In genomic region chr4:21070198-21070785, GRCm38 (mm10) we compare ENCODE assay signal across 34 mouse cellular contexts.
"Had no signal": no experiment of that assay in that cellular context is flagged by ENCODE, and none has a peak within 500 bp of the region (broad histone marks: within the 10 kb centered on the region; RNA-seq: fewer than 3 reads in every experiment).

No protein-coding gene starts in this region.

- DNase-seq: heart, adult 2 months; heart, postnatal 10 days; heart, postnatal 14 days; heart, postnatal 36 days; heart, postnatal 4 days; kidney, adult 11 months; kidney, adult 18-20 months; kidney, adult 2 months; kidney, adult 8-10 months; kidney, adult 9 months; kidney, postnatal 10 days; kidney, postnatal 14 days; kidney, postnatal 25 days; kidney, postnatal 36 days; kidney, postnatal 4 days; layer of hippocampus, adult 9-11 months; layer of hippocampus, postnatal 36 days had no signal

- H3K27me3 ChIP-seq: heart, embryonic 12.5 days; heart, embryonic 13.5 days; heart, embryonic 15.5 days; hindbrain, embryonic 12.5 days; hindbrain, embryonic 13.5 days; hindbrain, embryonic 15.5 days; kidney, embryonic 15.5 days had no signal

- H3K36me3 ChIP-seq: heart, embryonic 10.5 days; heart, embryonic 12.5 days; heart, embryonic 13.5 days; heart, embryonic 15.5 days; hindbrain, embryonic 10.5 days; hindbrain, embryonic 12.5 days; hindbrain, embryonic 13.5 days; hindbrain, embryonic 15.5 days; kidney, embryonic 15.5 days had no signal

- H3K4me1 ChIP-seq: heart, embryonic 10.5 days; heart, embryonic 12.5 days; heart, embryonic 13.5 days; heart, embryonic 15.5 days; hindbrain, embryonic 10.5 days; hindbrain, embryonic 12.5 days; hindbrain, embryonic 13.5 days; hindbrain, embryonic 15.5 days; kidney, embryonic 15.5 days had no signal

- ATAC-seq: hindbrain, embryonic 16.5 days; hindbrain, postnatal 0 days; inflammation-experienced regulatory T-cells, adult 6 months had no signal

- H3K4me2 ChIP-seq: heart, embryonic 11.5 days; heart, embryonic 12.5 days; heart, embryonic 13.5 days; heart, embryonic 15.5 days; hindbrain, embryonic 12.5 days; hindbrain, embryonic 13.5 days; hindbrain, embryonic 14.5 days; hindbrain, embryonic 15.5 days; kidney, embryonic 15.5 days had no signal

- H3K9me3 ChIP-seq: heart, embryonic 10.5 days; heart, embryonic 13.5 days; heart, embryonic 15.5 days; hindbrain, embryonic 12.5 days; hindbrain, embryonic 13.5 days; hindbrain, embryonic 15.5 days; kidney, embryonic 15.5 days had no signal

- H3K9ac ChIP-seq: heart, embryonic 12.5 days; heart, embryonic 13.5 days; heart, embryonic 15.5 days; hindbrain, embryonic 12.5 days; hindbrain, embryonic 13.5 days; hindbrain, embryonic 14.5 days; hindbrain, embryonic 15.5 days; kidney, embryonic 15.5 days had no signal

- H3K4me3 ChIP-seq: heart, adult 2 months; heart, embryonic 10.5 days; heart, embryonic 12.5 days; heart, embryonic 13.5 days; heart, embryonic 15.5 days; hindbrain, embryonic 10.5 days; hindbrain, embryonic 12.5 days; hindbrain, embryonic 13.5 days; hindbrain, embryonic 15.5 days; kidney, embryonic 15.5 days; layer of hippocampus, adult 2 months; left cerebral cortex, adult 2 months had no signal

- H3K27ac ChIP-seq: heart, adult 2 months; heart, embryonic 10.5 days; heart, embryonic 13.5 days; heart, embryonic 15.5 days; hindbrain, embryonic 10.5 days; hindbrain, embryonic 12.5 days; hindbrain, embryonic 13.5 days; hindbrain, embryonic 14.5 days; hindbrain, embryonic 15.5 days; hindbrain, postnatal 0 days; kidney, embryonic 15.5 days; kidney, postnatal 0 days; layer of hippocampus, adult 2 months; left cerebral cortex, adult 2 months had no signal
